Mouse (Mus musculus) heart, embryonic 13.5 days (tissue): ENCODE measurements around the gene Cyb5d2. TPM values are rescaled to one million over a fixed set of nuclear protein-coding genes. Genes with fewer than 3 reads are reported as not detected.

Experiments used
- ATAC-seq: fragments of 200-750 bp; cut with Nextera tagmentation; 2 replicates; pipeline ENCODE4 v1.8.0; 2017; ENCODE audit warnings: moderate TSS enrichment; ENCODE audit not compliant: insufficient number of reproducible peaks, low FRiP score, low TSS enrichment; ENCODE audit errors: extremely low read depth
- H3K27ac ChIP-seq: fragments of 300-500 bp; sonication (generic); replicated peaks from 2 replicates; pipeline ENCODE4 v1.5.1; 2015; ENCODE audit warnings: moderate library complexity, mild to moderate bottlenecking, inconsistent platforms
- H3K27me3 ChIP-seq: fragments of 300-500 bp; sonication (generic); replicated peaks from 2 replicates; pipeline ENCODE4 v1.6.1; 2015; ENCODE audit warnings: mild to moderate bottlenecking, inconsistent platforms
- H3K36me3 ChIP-seq: fragments of 300-500 bp; sonication (generic); 2 replicates; pipeline ENCODE4 v1.6.1; 2015; ENCODE audit warnings: mild to moderate bottlenecking, inconsistent platforms
- H3K4me1 ChIP-seq: fragments of 300-500 bp; sonication (generic); 2 replicates; pipeline ENCODE4 v1.6.1; 2015; ENCODE audit warnings: inconsistent platforms
- H3K4me2 ChIP-seq: fragments of 300-500 bp; sonication (generic); 2 replicates; pipeline ENCODE4 v1.6.1; 2015; ENCODE audit warnings: inconsistent platforms, mild to moderate bottlenecking, moderate library complexity
- H3K4me3 ChIP-seq: fragments of 300-500 bp; sonication (generic); 2 replicates; pipeline ENCODE4 v1.5.1; 2015; ENCODE audit warnings: moderate library complexity, mild to moderate bottlenecking, inconsistent platforms
- H3K9ac ChIP-seq: fragments of 300-500 bp; sonication (generic); 2 replicates; pipeline ENCODE4 v1.6.1; 2015; ENCODE audit warnings: inconsistent platforms, mild to moderate bottlenecking, moderate library complexity
- H3K9me3 ChIP-seq: fragments of 300-500 bp; sonication (generic); 2 replicates; pipeline ENCODE4 v1.6.1; 2016; ENCODE audit warnings: inconsistent platforms
- WGBS: fragments of 180-500 bp; shearing (Covaris S2); methylation state at CpG from one replicate; pipeline ENCODE4 v1.1.7; 2015; ENCODE audit warnings: mixed read lengths; 5-methylcytosine and 5-hydroxymethylcytosine counted together
- polyA plus RNA-seq: library from polyadenylated mRNA; unstranded; fragments of >200 nt; fragmentation: Nextera tagmentation; extraction: Ambion mirVana; gene quantifications from 2 replicates; pipeline ENCODE4 v1.2.1, GENCODE M21; 2015

The Cyb5d2 gene
- polyA plus RNA-seq, result 4.9 and 6.7 TPM in 2 replicates

GRCm38 (mm10) chr11:72795455-72796295 lies at the start of gene Cyb5d2, which contains the start of gene Zzef1:
Gene Cyb5d2, minus strand, starts transcription at chr11:72796142.
Gene Zzef1, plus strand, starts transcription at chr11:72796226.
- Histone ChIP-seq H3K36me3 (no peaks in the 10 kb centered on the region; the same call in 1 of the 2 replicates), H3K4me3 (peak within 1 kb of the TSS; percentile 99), H3K9ac (peak within 1 kb of the TSS; percentile 96), H3K27ac (peak within 1 kb of the TSS; percentile 88), H3K4me2 (peak within 1 kb of the TSS; percentile 97), H3K4me1 (peaks cover 16% of the 10 kb centered on the region), H3K9me3 (no peaks in the 10 kb centered on the region), H3K27me3 (no peaks in the 10 kb centered on the region)
- ATAC-seq, result peak; percentile 75; the same call in 1 of the 2 replicates
- under 1% methylated on average over 69 of the region's 69 CpGs for whole genome bisulfite sequencing

- no peak overlapping the region for H3K27ac ChIP-seq
- H3K27me3 ChIP-seq, result no peaks in the 10 kb centered on the region
- H3K36me3 ChIP-seq, result peaks cover 68% of the 10 kb centered on the region
- H3K4me3 ChIP-seq, result no peak overlapping the region
- no peak overlapping the region for H3K9ac ChIP-seq
- H3K4me1 ChIP-seq, result no peaks in the 10 kb centered on the region
- no peaks in the 10 kb centered on the region for H3K9me3 ChIP-seq
- H3K4me2 ChIP-seq, result no peak overlapping the region
- no peak for ATAC-seq
- 84% methylated on average over 2 of the region's 2 CpGs for WGBS
Observed at GRCm38 (mm10) chr11:72845526-72845925, 49.6 kb upstream of the Cyb5d2 start.

DNA sequence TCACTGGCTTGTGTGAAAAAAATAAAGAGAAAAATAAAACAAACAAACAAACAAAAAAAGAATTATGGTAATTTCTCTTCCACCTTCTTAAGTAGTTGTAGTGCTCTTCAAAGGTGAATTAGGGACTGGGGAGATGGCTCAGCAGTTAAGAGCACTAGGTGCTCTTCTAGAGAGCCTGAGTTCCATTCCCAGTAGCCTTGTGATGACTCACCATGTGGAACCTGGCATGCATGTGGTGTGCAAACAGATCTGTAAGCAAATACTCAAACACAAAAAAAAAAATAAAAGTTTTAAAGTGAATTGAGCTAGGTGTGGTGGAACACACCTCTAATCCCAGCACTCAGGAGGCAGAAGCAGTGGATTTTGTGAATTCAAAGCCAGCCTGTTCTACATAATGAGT lies 47.6 kb upstream of the Cyb5d2 start:
- no peaks in the 10 kb centered on the region for H3K9me3 ChIP-seq
- no peaks in the 10 kb centered on the region for H3K27me3 ChIP-seq
- no peak overlapping the region for H3K9ac ChIP-seq
- peaks cover 70% of the 10 kb centered on the region for H3K36me3 ChIP-seq
- H3K4me1 ChIP-seq, result no peaks in the 10 kb centered on the region
- H3K4me2 ChIP-seq, result no peak overlapping the region
- no peak for ATAC-seq
- no peak overlapping the region for H3K4me3 ChIP-seq
- no peak overlapping the region for H3K27ac ChIP-seq

DNA sequence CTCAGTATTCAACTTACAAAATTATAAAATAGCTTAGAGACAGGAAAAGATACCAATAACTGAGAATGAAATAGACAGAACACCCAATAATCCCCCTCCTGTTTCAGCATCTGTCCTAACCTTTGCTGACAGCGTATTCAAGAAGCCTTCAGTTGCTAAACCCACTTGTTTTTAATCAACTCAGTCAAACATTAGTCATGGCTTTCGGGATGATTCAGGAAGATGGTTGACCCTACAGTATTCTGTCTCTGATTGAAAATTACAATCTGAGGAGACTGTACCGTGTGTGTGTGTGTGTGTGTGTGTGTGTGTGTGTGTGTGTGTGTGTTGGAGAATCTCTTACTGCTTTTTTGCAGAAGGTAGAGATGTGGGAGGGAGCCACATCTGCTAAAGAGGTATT lies 46.8 kb upstream of the Cyb5d2 start:
- Histone ChIP-seq H3K4me3 (no peak overlapping the region), H3K27ac (no peak overlapping the region), H3K27me3 (no peaks in the 10 kb centered on the region), H3K9ac (no peak overlapping the region), H3K36me3 (peaks cover 66% of the 10 kb centered on the region), H3K4me1 (no peaks in the 10 kb centered on the region), H3K4me2 (no peak overlapping the region), H3K9me3 (no peaks in the 10 kb centered on the region)
- 87% methylated on average over 3 of the region's 3 CpGs for WGBS
- no peak for ATAC-seq

DNA sequence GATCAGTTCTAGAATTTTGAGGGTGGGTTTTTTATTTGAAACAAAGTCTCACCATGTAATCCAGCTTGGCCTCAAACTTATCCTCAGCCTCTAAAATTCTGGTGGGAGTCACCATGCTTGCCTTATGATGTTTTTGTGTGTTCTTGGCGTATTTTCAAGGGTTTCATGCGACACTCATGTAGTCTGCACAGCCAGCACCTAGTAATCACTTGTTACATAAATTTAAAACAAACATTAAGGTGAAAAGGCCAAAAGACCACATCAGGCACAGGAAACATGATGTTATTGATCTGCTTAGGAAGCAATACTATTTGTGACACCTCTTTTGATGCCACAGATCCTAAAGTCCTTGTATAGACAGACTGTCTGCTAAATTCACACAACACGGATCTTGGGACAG lies 33.9 kb upstream of the Cyb5d2 start:
- no peak overlapping the region for H3K4me3 ChIP-seq
- H3K4me2 ChIP-seq, result no peak overlapping the region
- ATAC-seq, result no peak
- no peaks in the 10 kb centered on the region for H3K27me3 ChIP-seq
- H3K4me1 ChIP-seq, result no peaks in the 10 kb centered on the region
- no peaks in the 10 kb centered on the region for H3K9me3 ChIP-seq
- H3K36me3 ChIP-seq, result peaks cover 88% of the 10 kb centered on the region
- no peak overlapping the region for H3K27ac ChIP-seq
- 73% methylated on average over 3 of the region's 3 CpGs for WGBS
- no peak overlapping the region for H3K9ac ChIP-seq

DNA sequence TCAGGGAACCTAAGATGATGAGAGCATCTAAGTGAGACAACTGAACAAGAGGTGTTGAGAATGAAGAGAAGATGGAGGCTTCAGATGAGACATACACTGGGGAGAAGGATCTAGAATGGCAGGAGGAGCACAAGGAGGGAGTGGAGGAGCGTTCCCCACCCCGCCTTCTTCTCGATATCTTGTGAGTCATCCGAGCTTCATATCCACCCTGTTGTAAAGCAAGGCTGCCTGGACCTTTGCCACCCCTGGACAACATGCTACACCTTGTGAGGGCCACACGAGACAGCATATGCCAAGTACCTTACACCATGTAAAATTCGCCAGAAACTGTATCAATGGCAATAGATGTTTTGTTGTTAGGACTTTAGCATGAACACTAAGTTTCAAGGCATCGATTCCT lies 25.1 kb upstream of the Cyb5d2 start:
- Histone ChIP-seq H3K27ac (no peak overlapping the region), H3K4me1 (no peaks in the 10 kb centered on the region), H3K9ac (no peak overlapping the region), H3K36me3 (peaks cover 72% of the 10 kb centered on the region), H3K27me3 (no peaks in the 10 kb centered on the region), H3K4me3 (no peak overlapping the region), H3K9me3 (no peaks in the 10 kb centered on the region), H3K4me2 (no peak overlapping the region)
- 83% methylated on average over 7 of the region's 7 CpGs for WGBS
- no peak for ATAC-seq

GRCm38 (mm10) chr11:72818067-72818466 lies 22.1 kb upstream of the Cyb5d2 start:
- WGBS, result 88% methylated on average over 7 of the region's 7 CpGs
- Histone ChIP-seq H3K9ac (no peak overlapping the region), H3K4me1 (no peaks in the 10 kb centered on the region), H3K36me3 (peaks cover 46% of the 10 kb centered on the region), H3K4me2 (no peak overlapping the region), H3K27ac (no peak overlapping the region), H3K9me3 (0 out of 2 replicates have a peak, but pooled peaks cover 2% of the 10 kb centered on the region), H3K4me3 (no peak overlapping the region), H3K27me3 (no peaks in the 10 kb centered on the region)
- no peak for ATAC-seq

DNA sequence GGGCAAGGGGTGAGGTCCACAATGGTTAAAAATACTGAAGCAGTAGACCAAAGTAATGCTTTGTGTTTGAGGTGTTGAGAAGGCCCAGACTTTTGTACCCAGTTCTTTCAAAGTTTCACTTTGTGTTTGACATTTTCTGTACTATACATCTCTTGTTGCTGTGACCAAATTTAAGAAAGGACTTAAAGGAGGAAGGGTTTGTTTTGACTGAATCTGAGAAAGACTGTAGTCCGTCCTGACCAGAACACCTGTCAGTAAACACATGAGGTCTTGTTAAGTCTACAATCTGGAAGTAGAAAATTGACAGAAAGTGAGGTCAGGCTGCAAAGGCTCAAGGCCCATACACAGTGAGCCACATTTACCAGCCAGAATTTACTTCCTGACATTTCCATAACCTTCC lies 20.9 kb upstream of the Cyb5d2 start:
- ATAC-seq, result no peak
- H3K9ac ChIP-seq, result no peak overlapping the region
- H3K27ac ChIP-seq, result no peak overlapping the region
- no peak overlapping the region for H3K4me3 ChIP-seq
- H3K36me3 ChIP-seq, result peaks cover 34% of the 10 kb centered on the region
- H3K4me2 ChIP-seq, result no peak overlapping the region
- WGBS, result 78% methylated on average over 1 of the region's 1 CpGs
- H3K9me3 ChIP-seq, result 0 out of 2 replicates have a peak, but pooled peaks cover 2% of the 10 kb centered on the region
- no peaks in the 10 kb centered on the region for H3K27me3 ChIP-seq
- H3K4me1 ChIP-seq, result no peaks in the 10 kb centered on the region

- Histone ChIP-seq H3K36me3 (peaks cover 11% of the 10 kb centered on the region), H3K9ac (no peak overlapping the region), H3K27me3 (no peaks in the 10 kb centered on the region), H3K9me3 (0 out of 2 replicates have a peak, but pooled peaks cover 2% of the 10 kb centered on the region), H3K4me3 (no peak overlapping the region), H3K4me2 (no peak overlapping the region), H3K27ac (no peak overlapping the region), H3K4me1 (no peaks in the 10 kb centered on the region)
- no peak for ATAC-seq
- WGBS, result 79% methylated on average over 2 of the region's 2 CpGs
Observed at GRCm38 (mm10) chr11:72814188-72814587, 18.2 kb upstream of the Cyb5d2 start.

GRCm38 (mm10) chr11:72813687-72814086 lies 17.7 kb upstream of the Cyb5d2 start:
- H3K36me3 ChIP-seq, result peaks cover 6% of the 10 kb centered on the region
- 0 out of 2 replicates have a peak, but pooled peaks cover 2% of the 10 kb centered on the region for H3K9me3 ChIP-seq
- no peak for ATAC-seq
- no peak overlapping the region for H3K27ac ChIP-seq
- no peak overlapping the region for H3K4me2 ChIP-seq
- H3K9ac ChIP-seq, result no peak overlapping the region
- no peaks in the 10 kb centered on the region for H3K27me3 ChIP-seq
- H3K4me1 ChIP-seq, result no peaks in the 10 kb centered on the region
- no peak overlapping the region for H3K4me3 ChIP-seq
- 94% methylated on average over 5 of the region's 5 CpGs for WGBS

DNA sequence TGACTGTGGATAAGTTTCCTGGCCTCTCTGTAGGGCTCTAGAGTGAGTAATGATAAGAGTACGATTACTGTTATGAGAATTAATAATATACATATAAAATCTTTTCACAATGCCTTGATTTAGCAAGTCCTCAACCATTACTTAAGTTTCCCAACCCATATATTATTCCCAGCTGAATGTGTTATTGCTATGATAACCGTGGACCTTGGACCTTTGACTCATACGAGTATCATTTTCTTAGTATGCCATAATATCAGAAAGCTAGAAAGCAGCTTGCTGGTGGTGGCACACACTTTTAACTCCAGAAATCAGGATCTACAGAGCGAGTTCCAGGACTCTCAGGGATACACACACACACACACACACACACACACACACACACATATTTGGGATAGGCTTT lies 12.1 kb upstream of the Cyb5d2 start:
- WGBS, result 67% methylated on average over 4 of the region's 4 CpGs
- no peak overlapping the region for H3K4me3 ChIP-seq
- no peak for ATAC-seq
- H3K9ac ChIP-seq, result no peak overlapping the region
- H3K27ac ChIP-seq, result no peak overlapping the region
- peaks cover 40% of the 10 kb centered on the region for H3K4me1 ChIP-seq
- no peak overlapping the region for H3K4me2 ChIP-seq
- no peaks in the 10 kb centered on the region for H3K27me3 ChIP-seq
- H3K9me3 ChIP-seq, result no peaks in the 10 kb centered on the region
- no peaks in the 10 kb centered on the region for H3K36me3 ChIP-seq

- Histone ChIP-seq H3K36me3 (no peaks in the 10 kb centered on the region), H3K9ac (no peak overlapping the region), H3K4me1 (peaks cover 47% of the 10 kb centered on the region), H3K4me3 (no peak overlapping the region), H3K4me2 (no peak overlapping the region), H3K27ac (no peak overlapping the region), H3K27me3 (no peaks in the 10 kb centered on the region), H3K9me3 (no peaks in the 10 kb centered on the region)
- ATAC-seq, result no peak
- WGBS, result 67% methylated on average over 2 of the region's 2 CpGs
Observed at GRCm38 (mm10) chr11:72806556-72806955, 10.6 kb upstream of the Cyb5d2 start.
